Mouse (Mus musculus) left cerebral cortex, adult 11 months (tissue): ENCODE data around the gene Slc5a2.

ENCODE experiments used
- DNase-seq: peaks from one replicate; pipeline ENCODE4 v3.0.0; 2022; ENCODE audit warnings: low spot score

The Slc5a2 gene

DNA sequence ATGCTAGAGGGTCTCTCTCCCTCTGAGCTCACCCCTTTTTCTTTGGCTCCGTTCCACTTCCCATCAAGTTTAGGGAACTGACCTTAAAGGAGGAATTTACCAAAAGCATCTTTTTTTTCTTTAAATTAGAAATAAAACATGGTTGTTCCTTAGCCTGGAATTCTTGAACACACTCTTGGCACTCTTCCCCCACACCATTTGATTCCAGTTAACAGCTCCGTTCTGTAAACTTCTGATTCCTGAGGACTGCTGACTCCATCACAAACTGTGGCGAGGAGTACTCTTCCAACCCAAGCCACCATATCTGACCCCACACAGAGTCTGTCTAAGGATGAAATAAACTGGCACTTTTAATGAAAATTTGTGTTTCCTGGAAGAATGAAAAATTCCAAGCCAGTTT lies 35.5 kb downstream of the Slc5a2 start:
- DNase-seq, result no peak

DNA sequence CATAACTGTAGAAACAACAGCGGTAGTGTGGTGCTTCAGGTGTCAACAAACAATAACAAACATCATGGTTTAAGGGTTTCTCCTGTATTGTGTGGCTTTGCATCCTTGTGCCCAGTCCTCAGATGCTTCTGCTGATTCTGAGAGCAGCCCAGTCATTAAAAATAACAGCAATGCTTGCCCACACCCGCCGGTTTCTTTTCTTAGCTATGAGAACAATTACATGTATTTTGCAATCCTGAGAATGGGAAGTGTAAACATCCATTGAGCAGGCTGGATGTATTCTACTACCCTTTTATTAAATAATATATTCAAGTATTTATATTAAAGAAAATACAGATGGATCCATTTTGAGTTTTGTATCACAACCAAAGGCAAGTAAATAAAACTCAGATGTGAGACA lies 36.7 kb downstream of the Slc5a2 start:
- no peak for DNase-seq

DNA sequence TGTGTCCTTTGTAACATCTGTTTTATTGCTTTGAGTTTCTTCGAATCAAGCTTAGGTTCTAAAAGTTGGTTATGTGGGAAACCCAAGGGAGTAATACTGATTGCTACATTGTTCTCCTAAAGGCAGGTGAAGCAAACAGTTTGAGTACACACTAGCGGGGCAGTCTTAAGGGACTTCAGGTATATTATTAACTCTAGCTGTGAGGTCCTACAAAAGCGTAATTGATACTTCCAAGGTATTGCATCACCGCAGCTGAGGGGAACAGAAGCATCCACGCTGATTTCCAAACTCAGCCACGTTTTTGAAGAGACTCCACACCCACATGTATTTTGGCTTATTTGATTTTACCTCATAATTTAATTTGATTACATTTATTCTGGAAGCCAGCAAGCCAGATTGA lies 38.7 kb downstream of the Slc5a2 start:
- no peak for DNase-seq

DNA sequence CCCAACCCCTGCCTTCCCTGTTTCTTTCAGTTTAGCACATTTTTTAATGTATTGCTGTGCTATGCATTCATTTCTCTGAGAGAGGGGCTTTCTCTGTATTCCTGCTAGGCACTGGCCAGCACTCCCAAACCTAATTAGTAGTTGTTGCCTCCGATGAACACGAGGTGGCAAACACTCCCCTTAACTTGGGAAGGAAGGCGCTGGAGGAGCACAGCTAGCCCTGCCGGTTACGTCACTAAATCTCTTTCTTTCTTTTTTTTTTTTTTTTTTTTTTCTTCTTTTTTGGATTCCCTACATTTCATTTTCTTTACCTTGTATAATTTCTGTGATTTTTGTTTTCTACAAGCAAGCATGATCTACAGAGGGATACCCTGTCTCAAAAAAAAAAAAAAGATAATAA lies 39.5 kb downstream of the Slc5a2 start:
- no peak for DNase-seq

DNA sequence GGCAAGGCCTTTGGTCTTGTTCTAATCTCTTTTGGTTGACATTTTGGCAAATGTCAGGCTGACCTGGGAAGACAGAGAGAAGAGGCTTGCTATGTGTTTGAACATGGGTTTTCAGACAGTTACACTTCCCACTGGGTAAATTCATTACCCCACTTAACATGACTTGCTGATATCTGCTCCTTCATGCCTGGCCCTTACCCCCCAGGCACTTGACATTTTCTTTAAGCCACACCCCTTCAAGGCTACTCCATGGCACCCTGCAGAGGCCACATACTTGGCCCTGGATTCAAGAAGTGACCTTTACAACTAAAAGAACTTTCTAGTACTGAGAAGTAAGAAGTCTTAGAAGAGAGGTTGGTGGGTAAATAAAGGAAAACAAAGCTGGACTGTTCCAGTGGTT lies 42.4 kb downstream of the Slc5a2 start:
- no peak for DNase-seq

DNA sequence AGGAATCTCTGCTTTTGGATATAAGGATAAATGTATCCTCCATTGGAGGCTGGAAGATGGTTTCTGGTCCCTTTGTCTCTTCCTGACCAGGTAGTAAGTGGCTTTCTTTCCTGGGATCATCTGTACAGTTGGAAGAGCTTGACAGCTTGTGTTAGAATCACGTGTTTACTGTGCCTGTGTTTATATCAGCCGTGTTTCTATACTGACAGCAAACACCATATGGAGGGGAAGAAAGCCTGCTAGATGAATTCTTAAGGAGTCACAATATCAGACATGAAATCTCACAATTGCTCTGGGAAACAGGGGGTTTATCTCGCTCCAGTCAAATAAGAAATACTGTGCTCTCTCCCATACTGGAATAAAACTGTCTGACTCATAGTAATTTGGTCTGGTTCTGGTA lies 43.8 kb downstream of the Slc5a2 start:
- no peak for DNase-seq

DNA sequence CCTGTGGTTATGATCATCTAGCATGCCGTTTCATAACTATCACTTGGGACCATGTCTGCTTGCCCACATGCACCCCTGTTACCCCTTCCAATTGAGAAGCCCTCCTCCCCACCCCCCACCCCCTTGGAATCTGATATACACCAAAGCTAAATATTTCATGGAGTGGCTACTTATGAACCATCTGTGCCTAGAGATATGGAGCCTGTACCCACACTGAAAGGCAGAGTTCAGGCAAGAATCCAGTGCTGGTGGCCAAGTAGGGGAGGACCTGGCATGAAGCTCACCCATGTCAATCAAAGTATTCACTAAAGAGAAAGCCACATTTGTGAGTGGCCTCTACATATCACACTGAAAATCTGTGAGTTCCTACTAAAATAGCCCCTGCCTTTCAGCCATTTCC lies 44.3 kb downstream of the Slc5a2 start:
- DNase-seq, result no peak

DNA sequence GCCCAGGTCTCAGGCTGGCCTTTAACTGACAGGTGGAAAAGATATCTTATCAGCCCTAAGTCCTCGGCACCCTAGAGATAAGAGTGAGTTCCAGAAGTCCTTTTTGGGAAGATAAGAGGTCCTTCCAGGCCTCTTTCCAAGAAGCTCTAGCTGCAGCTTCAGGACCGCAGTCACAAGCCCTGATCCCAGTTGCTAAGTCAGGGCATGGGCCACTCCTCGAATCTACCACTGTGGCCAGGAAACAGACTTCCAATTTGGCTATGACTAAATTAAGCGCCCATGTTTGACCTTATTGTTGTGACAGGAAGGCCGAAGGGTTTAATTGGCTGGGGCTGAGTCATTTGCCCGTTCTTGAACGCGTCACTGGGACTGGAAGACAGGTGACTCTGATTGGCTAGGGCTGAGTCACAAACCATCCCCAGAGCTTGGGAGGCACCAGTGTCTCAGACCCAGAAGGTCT lies 44.8 kb downstream of the Slc5a2 start:
- DNase-seq, result no peak

DNA sequence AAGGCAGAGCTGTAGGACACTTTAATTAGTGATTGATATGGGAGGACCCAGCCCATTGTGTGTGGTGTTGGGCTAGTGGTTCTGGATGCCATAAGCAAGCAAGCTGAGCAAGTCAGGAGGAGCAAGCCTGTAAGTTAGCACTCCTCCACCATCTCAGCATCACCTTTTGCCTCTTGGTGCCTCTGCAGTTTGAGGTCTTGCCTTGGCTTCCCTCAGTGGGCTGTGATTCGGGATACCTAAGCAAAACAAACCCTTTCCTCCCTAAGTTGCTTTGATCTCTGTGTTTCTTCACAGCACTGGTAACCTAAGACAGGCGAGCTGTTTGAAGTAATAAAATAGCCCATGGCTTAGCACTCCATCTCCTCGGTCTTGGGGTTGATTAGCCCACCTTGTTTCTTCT lies 45.8 kb downstream of the Slc5a2 start:
- no peak for DNase-seq

DNA sequence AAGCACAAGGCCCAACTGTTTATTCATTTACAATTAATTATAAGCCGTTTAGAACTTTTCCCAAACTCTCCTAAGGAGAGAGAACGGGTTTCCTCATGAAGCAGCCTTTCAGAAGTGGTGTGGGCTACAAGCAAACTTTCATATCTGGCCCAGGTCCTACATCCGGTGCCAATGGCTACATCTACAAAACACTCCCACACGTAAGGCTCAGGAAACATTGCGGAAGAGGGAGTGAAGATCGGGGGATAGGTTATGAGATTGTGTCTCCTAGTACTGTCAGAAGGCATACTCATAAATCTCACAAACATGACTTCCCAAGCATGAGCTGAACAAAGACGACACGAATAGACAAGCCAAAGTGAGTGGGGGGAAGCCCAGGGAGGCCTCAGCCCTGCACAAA lies 46.4 kb downstream of the Slc5a2 start:
- DNase-seq, result no peak

DNA sequence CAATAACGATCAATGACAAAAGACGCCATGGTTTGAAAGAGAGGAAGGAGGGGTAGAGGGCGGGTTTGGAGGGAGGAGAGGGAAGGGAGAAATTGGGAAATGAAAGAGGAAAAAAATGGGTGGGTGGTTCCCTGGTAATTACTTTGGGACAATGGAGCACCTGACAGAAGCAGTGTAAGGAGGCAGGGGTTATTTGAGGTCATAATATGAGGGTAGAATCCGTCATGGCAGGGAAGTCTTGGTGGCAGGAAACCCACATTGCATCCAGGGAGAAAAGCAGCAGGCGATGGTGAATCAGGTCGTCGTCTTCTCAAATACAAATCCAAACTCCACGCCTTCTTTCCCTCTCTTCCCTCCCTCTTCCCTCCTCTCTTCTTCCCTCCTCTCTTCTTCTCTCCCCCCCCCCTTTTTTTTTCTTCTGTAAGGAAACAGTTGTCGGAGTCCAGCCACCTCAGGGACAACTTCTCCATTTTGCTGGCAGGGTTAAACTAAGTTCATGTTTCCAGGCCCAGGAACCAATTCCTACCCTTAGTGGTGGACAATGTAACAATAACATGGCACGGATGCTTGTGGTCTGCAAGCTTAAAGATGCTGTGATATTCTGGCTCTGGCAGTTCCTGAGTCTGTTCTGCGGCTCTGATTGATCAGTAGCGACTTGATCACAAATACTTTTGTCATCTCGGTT lies 47.1 kb downstream of the Slc5a2 start:
- DNase-seq, result no peak

DNA sequence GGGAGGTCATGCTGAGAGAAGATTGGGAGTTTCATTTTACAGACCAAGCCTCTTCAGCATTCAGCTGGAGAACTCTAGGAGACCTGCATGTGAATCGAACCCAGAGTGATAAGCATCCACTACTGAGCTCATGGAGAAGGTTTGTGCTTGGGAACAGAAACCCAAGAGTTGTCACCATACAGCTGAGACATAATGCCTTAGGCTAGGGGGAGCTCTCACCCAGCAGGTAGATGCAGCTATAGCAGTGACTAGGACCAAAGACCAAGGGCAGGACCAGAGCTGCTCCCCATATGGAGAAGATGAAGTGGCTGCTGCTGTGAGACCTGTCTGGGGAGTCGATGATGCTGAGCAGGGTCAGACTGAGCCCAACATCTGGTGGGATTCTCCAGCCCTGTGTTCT lies 48.1 kb downstream of the Slc5a2 start:
- DNase-seq, result no peak

DNA sequence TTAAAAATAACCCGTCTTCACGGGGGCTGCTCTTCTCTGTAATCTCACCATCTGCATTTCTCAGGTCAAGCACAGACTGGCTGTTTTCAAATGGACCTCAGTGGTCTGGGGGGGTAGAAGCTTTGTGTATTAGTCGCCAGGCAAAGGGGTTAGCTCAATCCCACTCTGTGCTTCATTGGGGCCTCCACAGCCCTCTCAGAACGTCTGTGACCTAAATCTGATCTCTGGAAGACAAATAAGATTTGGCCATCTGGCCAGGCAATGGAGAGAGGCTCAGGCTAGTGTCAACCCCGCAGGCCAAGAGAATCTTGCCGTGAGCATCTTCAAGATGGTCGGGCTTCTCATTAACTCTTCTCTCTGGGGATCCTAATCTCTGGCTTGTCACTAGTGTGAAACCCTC lies 49.0 kb downstream of the Slc5a2 start:
- DNase-seq, result no peak

DNA sequence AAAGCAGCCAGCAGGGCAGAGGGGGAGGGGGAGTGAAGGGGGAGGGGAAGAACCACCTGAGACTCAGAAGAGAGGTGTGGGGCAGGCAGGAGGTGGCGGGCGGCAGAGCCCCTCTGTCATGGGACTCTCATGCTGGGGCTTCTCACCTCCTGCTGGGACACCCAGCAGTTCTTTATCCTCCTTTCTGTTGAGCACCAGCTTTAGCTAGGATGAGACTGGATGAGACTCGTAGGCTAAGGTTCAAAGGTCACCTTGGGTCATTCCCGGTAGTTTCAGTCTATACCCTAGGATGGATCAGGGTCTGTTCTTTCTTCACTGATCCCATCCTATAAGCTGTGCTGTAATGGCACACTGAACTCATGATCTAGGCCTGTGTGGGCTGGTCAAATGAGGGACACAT lies 51.6 kb downstream of the Slc5a2 start:
- DNase-seq, result no peak

DNA sequence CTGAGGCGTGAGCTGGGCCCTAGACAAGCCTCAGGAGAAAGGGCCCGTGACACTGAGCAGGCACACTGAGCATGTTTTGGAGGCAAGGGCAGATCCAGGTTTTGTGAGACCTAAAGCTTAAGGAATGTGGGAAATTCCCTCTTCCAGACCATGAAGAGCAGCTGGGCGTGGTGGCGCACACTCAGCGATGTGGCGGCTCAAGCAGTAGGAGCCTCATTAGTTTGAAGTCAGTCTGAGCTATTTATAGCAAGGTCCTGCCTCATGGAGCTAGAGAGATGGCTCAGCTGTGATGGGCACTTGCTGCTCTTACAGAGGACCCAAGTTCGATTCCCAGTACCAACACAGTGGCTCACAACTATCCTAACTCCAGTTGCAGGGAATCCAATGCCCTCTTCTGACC lies 53.7 kb downstream of the Slc5a2 start:
- DNase-seq, result no peak

DNA sequence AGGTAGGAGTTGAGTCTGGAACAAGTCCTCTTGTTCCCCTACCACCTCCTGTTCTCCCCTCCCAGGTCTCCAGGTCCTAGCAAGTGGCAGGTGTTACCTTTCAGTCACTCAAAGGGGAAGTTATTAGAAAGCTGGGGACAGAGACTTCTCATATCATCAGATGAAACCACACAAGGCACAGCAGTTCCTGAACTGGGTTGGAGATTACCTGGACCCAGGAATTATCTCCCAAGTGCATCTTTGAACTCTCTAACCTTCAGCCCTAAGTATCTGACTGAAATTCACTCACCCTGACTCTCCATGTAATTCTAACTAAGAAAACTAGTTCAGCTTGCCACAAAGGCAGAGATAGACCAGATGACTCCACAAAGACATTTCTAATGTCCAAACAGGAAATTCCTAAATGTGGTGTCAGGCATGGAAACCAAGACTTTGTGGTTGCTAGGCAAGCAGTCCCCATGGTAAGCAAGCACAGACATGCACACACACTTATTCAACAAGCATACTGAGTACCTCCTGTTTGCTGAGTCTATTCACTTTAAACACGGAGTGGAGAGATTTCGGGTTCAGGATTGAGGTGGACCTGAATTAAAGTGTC lies 54.9 kb downstream of the Slc5a2 start:
- no peak for DNase-seq

DNA sequence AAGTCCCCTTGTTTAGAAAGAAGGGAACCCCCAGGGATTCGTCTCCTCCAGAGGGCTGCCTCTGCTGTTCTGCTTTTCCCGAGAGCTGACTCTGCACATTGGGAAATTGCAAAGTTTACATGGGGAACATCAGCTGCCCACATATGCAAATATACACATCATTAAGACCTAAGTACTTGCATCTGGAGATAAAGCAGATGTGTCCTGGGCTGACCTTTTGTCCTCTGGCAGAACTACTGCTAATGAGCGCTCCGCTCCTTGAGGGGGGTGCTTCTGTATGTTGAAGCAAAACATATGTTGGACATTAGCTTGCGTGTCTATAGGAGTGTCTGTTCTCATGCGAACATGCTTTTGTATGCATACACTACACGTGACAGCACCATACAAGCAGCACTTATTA lies 55.8 kb downstream of the Slc5a2 start:
- no peak for DNase-seq
